Mouse (Mus musculus) forebrain, embryonic 14.5 days (tissue): ENCODE results near the gene B230217C12Rik. TPM values are rescaled to one million over a fixed set of nuclear protein-coding genes. Genes with fewer than 3 reads are reported as not detected.

Experiments used
- ATAC-seq: fragments of 200-750 bp; cut with Nextera tagmentation; 2 replicates; pipeline ENCODE4 v1.8.0; 2017; ENCODE audit warnings: mild to moderate bottlenecking, moderate library complexity
- DNase-seq: peaks from one replicate; pipeline ENCODE4 v3.0.0-alpha.2; 2015; ENCODE audit warnings: low spot score
- H3K27ac ChIP-seq: fragments of 300-500 bp; sonication (generic); 2 replicates; pipeline ENCODE4 v1.5.1; 2014; ENCODE audit warnings: low read depth, mild to moderate bottlenecking, control low read depth, low read length, moderate library complexity
- H3K27me3 ChIP-seq: fragments of 300-500 bp; sonication (generic); replicated peaks from 2 replicates; pipeline ENCODE4 v1.6.1; 2014; ENCODE audit warnings: low read length, control low read depth, mixed read lengths; ENCODE audit not compliant: control insufficient read depth, insufficient read depth
- H3K36me3 ChIP-seq: fragments of 300-500 bp; sonication (generic); 2 replicates; pipeline ENCODE4 v1.6.1; 2014; ENCODE audit warnings: low read length, control low read depth; ENCODE audit not compliant: control insufficient read depth, insufficient read depth
- H3K4me1 ChIP-seq: fragments of 300-500 bp; sonication (generic); 2 replicates; pipeline ENCODE4 v1.6.1; 2014; ENCODE audit warnings: antibody characterized with exemption, low read length, control low read depth; ENCODE audit not compliant: control insufficient read depth, insufficient read depth
- H3K4me2 ChIP-seq: fragments of 300-500 bp; sonication (generic); 2 replicates; pipeline ENCODE4 v1.6.1; 2014; ENCODE audit warnings: mild to moderate bottlenecking, control low read depth, low read length
- H3K4me3 ChIP-seq: fragments of 300-500 bp; sonication (generic); 2 replicates; pipeline ENCODE4 v1.5.1; 2014; ENCODE audit warnings: low read depth, low read length, control low read depth
- H3K9ac ChIP-seq: fragments of 300-500 bp; sonication (generic); 2 replicates; pipeline ENCODE4 v1.6.1; 2014; ENCODE audit warnings: mild to moderate bottlenecking, low read length, control low read depth, moderate library complexity
- H3K9me3 ChIP-seq: fragments of 300-500 bp; sonication (generic); replicated peaks from 2 replicates; pipeline ENCODE4 v1.6.1; 2016; ENCODE audit warnings: low read length, control low read depth, mixed read lengths; ENCODE audit not compliant: control insufficient read depth
- WGBS: fragments of 180-500 bp; shearing (Covaris S2); extraction: QIAGEN DNeasy Blood & Tissue Kit; methylation state at CpG from one replicate; pipeline ENCODE4 v1.1.7; 2014; 5-methylcytosine and 5-hydroxymethylcytosine counted together
- polyA plus RNA-seq: library from polyadenylated mRNA; unstranded; fragments of >200 nt; fragmentation: Nextera tagmentation; extraction: Ambion mirVana; gene quantifications from 2 replicates; pipeline ENCODE4 v1.2.1, GENCODE M21; 2014

The B230217C12Rik gene
- polyA plus RNA-seq, 1 experiment from 2014 or later = 20.3 TPM

GRCm38 (mm10) chr11:97819923-97820322 lies 20.7 kb upstream of the B230217C12Rik start:
- H3K4me1 ChIP-seq = peaks cover 8% of the 10 kb centered on the region
- no peak overlapping the region for H3K9ac ChIP-seq
- no peaks in the 10 kb centered on the region for H3K27me3 ChIP-seq
- ATAC-seq = no peak
- H3K36me3 ChIP-seq = peaks cover 57% of the 10 kb centered on the region
- no peak for DNase-seq
- H3K4me3 ChIP-seq = no peak overlapping the region
- H3K9me3 ChIP-seq = no peaks in the 10 kb centered on the region
- H3K27ac ChIP-seq = no peak overlapping the region
- WGBS = 96% methylated on average over 5 of the region's 5 CpGs
- H3K4me2 ChIP-seq = no peak overlapping the region

GRCm38 (mm10) chr11:97820840-97821239 lies 19.7 kb upstream of the B230217C12Rik start:
- DNase-seq (no peak), ATAC-seq (no peak)
- Histone ChIP-seq H3K27ac (no peak overlapping the region), H3K9me3 (no peaks in the 10 kb centered on the region), H3K27me3 (no peaks in the 10 kb centered on the region), H3K9ac (no peak overlapping the region), H3K4me3 (no peak overlapping the region), H3K4me1 (peaks cover 8% of the 10 kb centered on the region), H3K36me3 (peaks cover 59% of the 10 kb centered on the region), H3K4me2 (no peak overlapping the region)
- WGBS = 62% methylated on average over 4 of the region's 4 CpGs

- WGBS = 94% methylated on average over 8 of the region's 8 CpGs
- peaks cover 58% of the 10 kb centered on the region for H3K36me3 ChIP-seq
- DNase-seq = no peak
- H3K9ac ChIP-seq = no peak overlapping the region
- H3K27ac ChIP-seq = no peak overlapping the region
- H3K27me3 ChIP-seq = no peaks in the 10 kb centered on the region
- H3K4me1 ChIP-seq = peaks cover 8% of the 10 kb centered on the region
- H3K9me3 ChIP-seq = no peaks in the 10 kb centered on the region
- no peak overlapping the region for H3K4me2 ChIP-seq
- ATAC-seq = no peak
- H3K4me3 ChIP-seq = no peak overlapping the region
Observed at GRCm38 (mm10) chr11:97821401-97822064, 19.0 kb upstream of the B230217C12Rik start.

GRCm38 (mm10) chr11:97822840-97823603 lies 17.6 kb upstream of the B230217C12Rik start:
- Histone ChIP-seq H3K4me2 (no peak overlapping the region), H3K4me3 (no peak overlapping the region), H3K36me3 (peaks cover 64% of the 10 kb centered on the region), H3K27ac (no peak overlapping the region), H3K4me1 (peaks cover 8% of the 10 kb centered on the region), H3K27me3 (no peaks in the 10 kb centered on the region), H3K9me3 (no peaks in the 10 kb centered on the region), H3K9ac (no peak overlapping the region)
- 85% methylated on average over 20 of the region's 20 CpGs for WGBS
- DNase-seq (no peak), ATAC-seq (no peak)

DNA sequence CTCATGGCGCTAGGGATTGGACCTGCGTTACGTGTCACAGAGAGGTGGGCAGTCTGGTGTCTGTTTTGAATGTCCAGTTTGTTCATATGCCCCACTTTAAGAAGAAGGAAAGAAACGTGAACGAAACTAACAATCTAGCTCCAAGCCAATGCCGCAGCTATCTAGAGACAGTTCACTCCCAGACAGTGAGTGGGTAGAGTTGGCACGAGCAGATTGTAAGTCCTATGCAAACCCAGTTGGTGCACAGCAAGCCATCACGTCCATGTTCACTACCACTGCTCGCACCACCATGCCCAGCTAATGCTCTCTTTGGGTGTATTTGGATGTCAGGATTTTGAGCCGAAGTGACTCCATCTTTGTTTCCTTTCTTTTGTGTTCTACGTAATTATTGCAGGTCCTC lies 16.4 kb upstream of the B230217C12Rik start:
- no peak for ATAC-seq
- peaks cover 68% of the 10 kb centered on the region for H3K36me3 ChIP-seq
- H3K4me1 ChIP-seq = no peaks in the 10 kb centered on the region
- H3K27ac ChIP-seq = no peak overlapping the region
- no peak overlapping the region for H3K4me2 ChIP-seq
- no peak overlapping the region for H3K9ac ChIP-seq
- DNase-seq = no peak
- H3K27me3 ChIP-seq = no peaks in the 10 kb centered on the region
- 94% methylated on average over 11 of the region's 11 CpGs for WGBS
- no peak overlapping the region for H3K4me3 ChIP-seq
- no peaks in the 10 kb centered on the region for H3K9me3 ChIP-seq

DNA sequence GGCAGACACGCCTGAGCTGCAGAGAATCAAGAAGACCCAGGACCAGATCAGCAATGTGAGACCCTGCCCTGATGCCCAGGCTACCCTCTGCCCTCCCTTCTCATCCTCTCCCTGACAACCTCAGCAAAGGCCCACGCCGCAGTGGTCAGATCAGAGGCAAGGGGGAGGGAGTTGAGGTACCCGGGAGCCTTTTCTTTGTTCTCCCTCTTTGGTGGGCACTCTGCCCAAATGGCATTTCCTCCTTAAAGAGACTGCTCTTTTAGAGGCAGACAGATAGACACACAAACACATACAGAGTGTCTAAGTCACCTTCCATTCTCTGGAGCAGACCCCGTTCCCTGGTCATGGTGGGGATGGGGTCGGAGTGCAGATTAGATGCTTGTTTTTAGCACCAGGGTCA lies 15.7 kb upstream of the B230217C12Rik start:
- no peak for ATAC-seq
- Histone ChIP-seq H3K4me3 (no peak overlapping the region), H3K36me3 (peaks cover 73% of the 10 kb centered on the region)

DNA sequence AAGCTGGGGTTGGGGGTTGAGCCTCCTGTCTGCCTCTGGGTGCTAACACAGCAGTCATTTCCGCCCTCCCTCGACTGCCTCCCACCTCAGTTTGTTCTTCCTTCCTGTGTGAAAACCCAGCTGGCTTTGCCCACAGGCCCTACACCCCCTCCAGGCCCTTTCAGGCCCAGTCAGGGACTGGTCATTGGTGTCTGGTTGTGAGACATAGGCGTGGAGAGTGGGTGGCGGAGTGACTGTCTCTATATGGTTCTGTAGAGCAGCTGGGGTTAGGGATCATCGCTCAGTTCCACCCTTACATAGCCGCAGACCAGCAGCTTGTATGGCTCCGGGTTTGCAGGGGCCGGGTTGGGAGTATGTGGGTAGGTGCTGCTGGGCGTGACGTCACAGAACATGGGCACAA lies 15.3 kb upstream of the B230217C12Rik start:
- no peak overlapping the region for H3K9ac ChIP-seq
- ATAC-seq (no peak), DNase-seq (no peak)
- no peaks in the 10 kb centered on the region for H3K9me3 ChIP-seq
- H3K4me1 ChIP-seq = no peaks in the 10 kb centered on the region
- no peak overlapping the region for H3K4me3 ChIP-seq
- no peaks in the 10 kb centered on the region for H3K27me3 ChIP-seq
- peaks cover 74% of the 10 kb centered on the region for H3K36me3 ChIP-seq
- no peak overlapping the region for H3K27ac ChIP-seq
- no peak overlapping the region for H3K4me2 ChIP-seq
- WGBS = 93% methylated on average over 10 of the region's 10 CpGs

More for the DNA sequence above, 15.7 kb upstream of the B230217C12Rik start:
- Histone ChIP-seq H3K4me1 (no peaks in the 10 kb centered on the region), H3K4me2 (no peak overlapping the region), H3K27ac (no peak overlapping the region), H3K27me3 (no peaks in the 10 kb centered on the region), H3K9me3 (no peaks in the 10 kb centered on the region), H3K9ac (no peak overlapping the region)
- no peak for DNase-seq
- WGBS = 77% methylated on average over 6 of the region's 6 CpGs

DNA sequence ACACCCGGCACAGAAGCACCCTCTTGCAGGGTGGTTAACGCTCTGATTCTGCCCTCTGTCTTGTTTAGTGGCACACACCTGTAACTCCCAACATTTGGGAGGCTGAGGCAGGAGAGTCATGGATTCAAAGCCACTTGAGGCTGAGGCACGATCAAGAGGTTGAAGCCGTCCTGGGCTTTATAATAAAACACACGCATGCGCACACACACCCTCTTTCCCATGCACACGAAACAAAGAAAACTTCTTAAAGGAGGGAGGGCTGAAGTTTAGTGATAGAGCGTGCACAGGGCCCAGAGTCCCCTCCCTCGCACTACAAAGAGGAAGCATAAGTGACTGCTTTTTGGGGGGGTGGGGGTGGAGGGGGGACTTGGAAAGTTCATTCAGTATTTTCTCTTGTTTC lies 14.6 kb upstream of the B230217C12Rik start:
- Histone ChIP-seq H3K27ac (no peak overlapping the region), H3K27me3 (no peaks in the 10 kb centered on the region), H3K4me3 (no peak overlapping the region), H3K9me3 (no peaks in the 10 kb centered on the region), H3K9ac (no peak overlapping the region), H3K4me2 (no peak overlapping the region), H3K4me1 (no peaks in the 10 kb centered on the region), H3K36me3 (peaks cover 68% of the 10 kb centered on the region)
- no peak for DNase-seq
- 84% methylated on average over 9 of the region's 9 CpGs for WGBS
- ATAC-seq = no peak

DNA sequence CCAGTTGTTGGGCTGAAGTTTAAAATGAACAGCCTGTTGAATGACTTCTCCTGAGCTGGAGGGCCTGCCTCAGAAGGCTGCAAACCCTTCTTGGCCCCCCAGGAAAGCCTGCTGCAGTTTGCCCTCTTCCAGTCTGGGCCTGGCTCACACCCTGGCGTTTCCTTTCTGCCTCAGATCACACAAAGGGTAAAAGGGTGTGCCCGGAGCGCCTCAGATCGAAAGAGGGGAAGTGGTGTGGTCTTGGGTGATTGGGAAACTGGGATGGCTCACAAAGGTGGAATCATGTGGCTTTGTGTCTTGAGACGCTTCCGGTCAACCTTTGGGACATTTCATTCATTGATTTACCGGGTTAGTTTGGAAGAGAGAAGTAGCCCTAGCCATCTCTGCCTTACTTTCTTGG lies 14.2 kb upstream of the B230217C12Rik start:
- Histone ChIP-seq H3K36me3 (peaks cover 63% of the 10 kb centered on the region), H3K4me3 (no peak overlapping the region), H3K9ac (no peak overlapping the region), H3K4me2 (no peak overlapping the region), H3K27ac (no peak overlapping the region), H3K9me3 (no peaks in the 10 kb centered on the region), H3K27me3 (no peaks in the 10 kb centered on the region), H3K4me1 (no peaks in the 10 kb centered on the region)
- ATAC-seq = no peak
- no peak for DNase-seq
- WGBS = 79% methylated on average over 7 of the region's 7 CpGs
